Mouse (Mus musculus): ENCODE data around the gene Rnf185. TPM values are rescaled to one million over a fixed set of nuclear protein-coding genes. Genes with fewer than 3 reads are reported as not detected.

Gene Rnf185
- total RNA-seq, 2 experiments from 2014 or later: 19.6 to 21.3 TPM

DNA sequence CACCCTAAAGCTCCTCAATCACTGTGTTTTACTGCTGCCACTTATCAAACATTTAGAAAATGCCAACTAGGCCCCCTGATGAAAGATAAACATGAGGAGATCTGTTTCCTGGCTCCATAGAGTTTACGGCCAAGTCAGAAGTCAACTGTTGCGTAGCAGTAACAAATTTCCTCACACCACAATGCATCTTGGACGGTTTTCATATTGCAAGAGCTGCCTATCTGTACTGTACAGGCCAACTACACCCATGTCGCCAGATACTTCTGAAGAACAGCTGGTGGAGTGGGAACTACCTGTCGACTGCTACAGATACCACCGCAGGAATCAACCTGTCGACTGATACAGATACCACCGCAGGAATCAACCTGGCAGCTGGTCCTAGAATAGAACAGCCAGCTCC is 7.3 kb downstream of the Rnf185 start:
- DNase-seq: no peak

GRCm38 (mm10) chr11:3443091-3443490 is 9.1 kb downstream of the Rnf185 start:
- no peak for DNase-seq

- DNase-seq: no peak
These were observed 9.5 kb downstream of the Rnf185 start for GRCm38 (mm10) chr11:3442677-3443076.

- no peak for DNase-seq
These were observed 10.3 kb downstream of the Rnf185 start for GRCm38 (mm10) chr11:3441696-3442443.

DNA sequence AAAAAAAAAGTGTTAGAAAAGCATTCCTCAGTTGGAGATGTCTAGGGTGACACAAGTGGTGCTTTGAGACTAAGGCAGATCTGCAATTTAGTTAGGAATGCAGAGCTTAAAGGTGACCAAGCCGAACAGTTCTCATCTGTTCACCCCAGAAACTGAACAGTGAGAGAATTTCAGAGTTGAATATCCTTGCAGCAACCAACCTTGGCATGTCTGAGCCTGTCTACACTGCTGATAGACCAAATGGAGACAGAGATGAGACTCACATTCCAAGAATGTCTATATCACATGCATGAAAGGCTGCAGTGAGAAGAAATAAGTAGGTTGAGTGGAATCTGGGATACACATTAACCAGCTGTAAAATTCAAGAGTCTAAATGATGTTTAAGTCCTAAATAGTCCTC is 14.5 kb downstream of the Rnf185 start:
- no peak for DNase-seq

DNA sequence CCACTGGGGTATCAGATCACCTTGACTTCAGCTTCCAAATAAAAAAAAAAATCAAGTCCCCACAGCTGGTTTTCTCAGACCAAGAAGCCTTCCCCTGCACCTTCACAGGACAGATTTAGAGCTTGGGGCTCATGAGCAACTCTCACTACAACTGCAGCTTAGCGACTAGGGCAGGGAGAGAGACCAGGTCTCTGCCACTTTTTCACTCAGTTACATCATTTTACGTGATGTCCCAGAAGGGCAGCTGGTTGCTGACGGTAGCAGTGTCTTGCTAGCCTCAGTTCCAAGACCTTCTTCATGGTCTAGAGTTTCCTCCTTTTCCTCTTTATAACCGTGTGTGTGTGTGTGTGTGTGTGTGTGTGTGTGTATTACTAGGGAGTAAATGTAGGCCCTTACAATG is 18.4 kb downstream of the Rnf185 start:
- no peak for DNase-seq

DNA sequence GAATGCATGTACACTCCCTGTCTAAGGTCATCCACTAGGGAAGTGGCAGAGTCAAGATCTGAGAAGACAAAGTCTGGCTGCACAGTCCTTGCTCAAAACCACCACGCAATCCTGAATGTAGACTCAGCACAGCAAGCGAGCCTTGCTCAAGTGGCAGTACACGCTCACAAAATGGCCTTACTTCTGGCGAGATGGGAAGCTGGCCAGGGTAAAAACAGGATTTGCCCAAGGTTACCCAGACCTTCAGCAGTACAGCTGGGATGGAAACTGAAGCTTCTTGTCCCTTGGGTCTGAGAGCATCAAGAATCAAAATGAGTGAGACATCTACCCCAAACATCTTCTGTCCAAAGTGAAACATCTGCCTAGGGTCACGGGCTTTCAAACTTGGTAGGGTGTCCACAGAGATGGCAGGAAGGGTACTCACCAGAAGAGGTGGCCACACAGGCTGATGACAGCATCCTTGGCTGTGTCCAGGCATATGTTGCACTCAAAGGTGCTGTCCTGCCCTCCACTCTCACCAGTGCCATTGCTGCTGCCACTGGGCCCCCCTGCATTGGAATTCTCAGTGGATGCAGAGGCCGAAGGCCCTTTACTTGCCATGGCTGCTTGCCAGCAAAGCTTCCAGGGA is 20.1 kb downstream of the Rnf185 start:
- DNase-seq: no peak

DNA sequence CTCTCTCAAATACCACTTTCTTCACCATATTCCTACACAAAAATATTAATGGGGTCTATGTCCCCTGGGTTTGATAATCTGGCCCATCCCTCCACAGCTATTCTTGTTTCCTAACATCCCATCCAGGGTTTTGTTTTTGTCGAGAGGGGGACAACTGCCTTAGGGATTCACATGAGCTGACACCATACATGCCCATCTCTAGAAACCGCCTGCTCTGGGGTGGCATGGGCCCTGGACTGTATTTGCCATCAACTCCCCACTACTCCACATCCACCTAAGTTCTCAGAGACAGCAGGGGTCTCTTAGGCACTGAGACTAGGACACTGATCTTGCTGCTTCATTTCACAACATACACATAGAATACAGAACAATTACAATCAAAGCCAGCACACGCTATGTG is 20.6 kb downstream of the Rnf185 start:
- DNase-seq: no peak

GRCm38 (mm10) chr11:3428632-3429031 is 23.5 kb downstream of the Rnf185 start:
- DNase-seq: no peak

DNA sequence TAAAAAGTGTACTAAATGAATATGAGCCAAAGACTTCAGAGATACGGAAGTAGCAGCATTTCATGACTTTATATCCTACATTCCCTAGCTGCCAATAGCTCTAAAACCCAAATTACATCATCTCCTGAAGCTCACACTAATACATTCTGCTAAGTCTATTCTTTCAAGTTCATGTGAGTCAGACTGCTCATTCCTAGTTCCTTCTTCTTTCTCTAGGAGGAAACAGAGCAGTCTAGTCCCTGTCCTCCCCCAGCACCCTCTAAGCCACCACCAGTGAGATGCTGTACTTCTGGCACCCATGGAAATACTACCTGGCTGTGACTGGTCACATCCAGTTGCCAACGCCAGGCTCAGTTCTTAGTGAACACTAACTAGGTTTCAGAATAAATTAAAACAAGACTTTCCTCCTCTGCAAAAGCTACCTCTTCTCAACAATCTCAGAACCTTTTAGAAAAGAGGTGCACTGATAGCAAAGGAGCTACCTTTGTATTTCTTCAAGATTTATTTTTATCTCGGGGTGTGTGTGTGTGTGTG is 24.4 kb downstream of the Rnf185 start:
- DNase-seq: no peak

DNA sequence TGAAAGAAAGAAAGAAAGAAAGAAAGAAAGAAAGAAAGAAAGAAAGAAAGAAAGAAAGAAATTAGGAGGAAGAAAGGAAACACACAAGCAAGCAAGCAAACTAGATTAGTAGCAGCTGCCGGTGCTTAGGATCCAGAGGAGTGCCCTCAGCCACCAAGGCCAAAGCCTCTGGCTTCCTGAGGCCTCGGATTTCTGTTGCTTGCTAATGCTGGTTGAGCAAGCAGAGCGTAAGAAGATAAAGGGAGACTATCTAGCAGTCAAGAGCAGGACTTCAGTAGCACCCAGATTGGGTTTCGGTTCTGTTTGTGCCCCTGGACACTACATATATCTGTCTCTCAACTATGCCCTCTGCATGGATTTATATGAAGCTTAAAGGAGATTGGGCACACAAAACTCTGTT is 29.9 kb downstream of the Rnf185 start:
- DNase-seq: no peak

- DNase-seq: peak; percentile 10
These were observed 33.4 kb downstream of the Rnf185 start for GRCm38 (mm10) chr11:3418741-3419140.

GRCm38 (mm10) chr11:3417795-3418194 is 34.4 kb downstream of the Rnf185 start:
- DNase-seq: no peak

- no peak for DNase-seq
These were observed 35.8 kb downstream of the Rnf185 start for GRCm38 (mm10) chr11:3416399-3416798.

DNA sequence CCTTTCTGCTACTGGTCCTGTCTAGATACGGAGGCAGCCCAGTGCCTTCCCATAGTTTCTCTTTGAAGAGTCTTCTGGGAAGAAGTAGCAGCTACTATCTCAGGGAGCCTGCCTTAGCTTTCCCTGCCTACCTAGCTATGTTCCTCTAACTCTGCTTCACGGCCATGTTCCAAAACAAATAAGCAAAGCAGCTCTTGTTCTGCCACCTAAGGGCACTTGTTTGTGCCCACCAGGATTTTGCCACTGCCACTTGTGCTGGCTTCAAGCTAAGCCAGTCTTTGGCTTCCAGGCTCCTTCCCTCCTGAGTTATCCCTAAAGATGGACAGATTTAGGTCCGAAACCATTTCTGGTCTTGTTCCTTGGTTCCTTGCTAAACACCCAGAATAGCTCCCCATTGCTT is 40.1 kb downstream of the Rnf185 start:
- DNase-seq: no peak

DNA sequence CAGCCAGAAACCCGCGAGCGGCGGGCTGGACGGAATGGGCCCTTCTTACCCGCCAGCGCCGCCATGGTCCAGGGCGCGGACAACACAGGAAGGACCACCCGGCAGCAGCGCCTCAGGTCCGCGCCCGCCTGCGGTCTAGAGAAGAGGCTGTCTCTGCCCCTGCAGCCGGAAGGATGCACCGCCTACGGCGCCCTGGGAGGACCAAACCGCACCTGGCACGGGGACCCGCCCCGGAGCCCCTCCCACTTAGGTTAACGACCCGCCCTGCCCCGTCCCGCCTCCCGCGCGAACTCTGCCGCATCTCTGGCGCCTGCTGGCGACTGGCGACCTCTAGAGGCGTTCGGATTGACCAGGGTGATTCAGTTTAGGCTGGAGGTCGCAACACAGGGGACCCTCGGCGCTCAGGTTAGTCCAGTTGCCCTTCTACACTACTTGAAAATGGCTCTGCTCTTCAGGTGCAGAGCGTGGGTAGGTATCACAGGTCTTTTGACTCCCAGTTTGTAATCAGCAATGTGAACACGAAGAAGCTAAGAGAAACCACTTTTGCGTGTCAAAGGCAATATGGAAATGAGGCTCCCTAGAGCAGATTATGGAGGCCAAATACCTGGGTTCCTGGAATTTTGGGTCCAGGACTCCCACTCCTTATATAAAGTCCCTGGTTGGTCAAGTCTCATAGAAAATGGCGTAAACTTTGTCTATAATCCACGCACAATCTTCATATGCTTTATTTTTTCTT is 43.0 kb downstream of the Rnf185 start, which contains the start of gene Limk2:
Gene Limk2, minus strand, starts transcription at position 193 of the 736 bp plus-strand sequence.
- peak; percentile 93 for DNase-seq

GRCm38 (mm10) chr11:3408131-3408996 is 43.8 kb downstream of the Rnf185 start:
- DNase-seq: no peak

GRCm38 (mm10) chr11:3404287-3405047 is 47.7 kb downstream of the Rnf185 start:
- DNase-seq: no peak

DNA sequence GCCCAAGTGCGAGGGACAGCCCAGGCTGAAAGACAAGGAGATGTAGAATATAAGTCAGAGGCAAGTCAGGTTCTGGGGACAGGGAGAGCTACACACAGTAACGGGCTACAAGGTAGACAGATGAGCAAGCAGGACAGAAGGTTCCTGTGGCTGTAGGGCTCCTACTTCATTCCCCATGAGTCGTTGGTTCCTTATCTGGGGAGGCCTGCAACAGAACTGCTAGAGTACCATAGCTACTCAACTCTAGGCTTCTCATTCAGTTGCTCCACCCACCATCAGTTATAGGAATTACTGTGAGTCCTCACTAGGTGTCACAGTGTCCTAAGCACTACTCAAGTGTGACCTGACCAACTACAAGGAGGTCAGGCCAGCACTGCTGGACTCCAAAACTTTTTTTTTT is 49.1 kb downstream of the Rnf185 start:
- no peak for DNase-seq

GRCm38 (mm10) chr11:3398318-3398717 is 53.8 kb downstream of the Rnf185 start:
- no peak for DNase-seq

DNA sequence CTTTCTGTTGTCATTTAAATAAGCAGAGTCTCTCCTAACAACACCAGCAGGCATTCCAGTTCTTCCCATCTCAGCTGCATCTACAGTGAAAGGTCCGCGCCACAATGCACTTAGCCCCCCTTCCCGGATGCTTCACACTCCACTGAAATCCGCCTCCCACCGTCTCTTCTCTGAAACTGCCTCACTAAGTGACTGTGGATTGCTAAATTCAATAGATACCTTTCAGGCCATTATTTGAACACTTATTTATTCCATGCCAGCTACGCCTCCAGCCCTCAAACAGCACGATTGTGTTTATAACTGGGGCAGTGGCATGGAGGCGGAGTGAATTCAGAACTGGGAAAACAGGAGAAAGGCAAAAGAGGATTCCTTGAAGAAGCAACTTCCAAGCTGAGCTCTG is 55.6 kb downstream of the Rnf185 start:
- no peak for DNase-seq

Measured in gastrocnemius, postnatal 10 days (tissue).